Mouse (Mus musculus) stomach, postnatal 0 days (tissue): ENCODE results near the gene Cyp4a10. TPM values are rescaled to one million over a fixed set of nuclear protein-coding genes. Genes with fewer than 3 reads are reported as not detected.

Experiments used
- ATAC-seq: fragments of 200-750 bp; cut with Nextera tagmentation; 2 replicates; pipeline ENCODE4 v1.8.0; 2017; ENCODE audit not compliant: low FRiP score, low TSS enrichment
- DNase-seq: peaks from one replicate; pipeline ENCODE4 v3.0.0-alpha.2; 2016; ENCODE audit warnings: low spot score
- H3K27ac ChIP-seq: fragments of 300-500 bp; sonication (generic); replicated peaks from 2 replicates; pipeline ENCODE4 v1.5.1; 2014; ENCODE audit warnings: mild to moderate bottlenecking, control low read depth
- H3K27me3 ChIP-seq: fragments of 300-500 bp; sonication (generic); 2 replicates; pipeline ENCODE4 v1.6.1; 2014; ENCODE audit warnings: low read length; ENCODE audit not compliant: control insufficient read depth, insufficient read depth
- H3K36me3 ChIP-seq: fragments of 300-500 bp; sonication (generic); 2 replicates; pipeline ENCODE4 v1.6.1; 2014; ENCODE audit warnings: low read length, mixed read lengths; ENCODE audit not compliant: control insufficient read depth, insufficient read depth
- H3K4me1 ChIP-seq: fragments of 300-500 bp; sonication (generic); replicated peaks from 2 replicates; pipeline ENCODE4 v1.6.1; 2014; ENCODE audit warnings: antibody characterized with exemption; ENCODE audit not compliant: control insufficient read depth, insufficient read depth
- H3K4me2 ChIP-seq: fragments of 300-500 bp; sonication (generic); replicated peaks from 2 replicates; pipeline ENCODE4 v1.6.1; 2014; ENCODE audit warnings: low read depth, mild to moderate bottlenecking, control low read depth, moderate library complexity
- H3K4me3 ChIP-seq: fragments of 300-500 bp; sonication (generic); 2 replicates; pipeline ENCODE4 v1.5.1; 2014; ENCODE audit warnings: low read depth, low read length, control low read depth
- H3K9ac ChIP-seq: fragments of 300-500 bp; sonication (generic); 2 replicates; pipeline ENCODE4 v1.6.1; 2014; ENCODE audit warnings: mild to moderate bottlenecking, low read length, control low read depth, mixed read lengths
- H3K9me3 ChIP-seq: fragments of 300-500 bp; sonication (generic); 2 replicates; pipeline ENCODE4 v1.6.1; 2016; ENCODE audit warnings: low read length; ENCODE audit not compliant: control insufficient read depth
- CTCF ChIP-seq: IDR thresholded peaks from 2 replicates; pipeline ENCODE4 v1.5.1; 2016; ENCODE audit warnings: antibody characterized with exemption, low read depth, mild to moderate bottlenecking, moderate library complexity
- polyA plus RNA-seq: library from polyadenylated mRNA; unstranded; fragments of >200 nt; fragmentation: Nextera tagmentation; extraction: Ambion mirVana; gene quantifications from 2 replicates; pipeline ENCODE4 v1.2.1, GENCODE M21; 2015

Cyp4a10 gene
- polyA plus RNA-seq, 1 experiment from 2014 or later: 0.62 TPM

DNA sequence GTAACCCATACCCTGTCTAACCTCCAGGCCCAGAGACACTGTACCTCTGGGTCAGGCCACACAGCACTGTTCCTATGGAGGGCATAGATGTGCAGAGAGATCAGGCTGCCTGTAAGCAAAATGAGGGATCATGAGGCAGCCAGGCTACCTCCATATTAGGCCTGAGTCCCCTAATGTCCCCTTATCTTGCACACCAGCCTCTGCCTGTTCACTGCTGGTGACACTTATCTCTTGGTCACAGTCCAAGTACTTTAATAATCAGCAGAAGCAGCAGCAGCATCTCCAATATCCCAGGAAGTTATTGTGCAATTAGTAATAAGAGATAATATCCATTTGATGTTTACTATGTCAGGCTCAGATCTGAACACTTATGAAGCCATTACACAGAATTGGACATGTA lies 65.0 kb downstream of the Cyp4a10 start:
- no peaks in the 10 kb centered on the region for H3K9me3 ChIP-seq
- DNase-seq (no peak), ATAC-seq (no peak)
- H3K4me1 ChIP-seq: no peaks in the 10 kb centered on the region
- no peak overlapping the region for H3K4me3 ChIP-seq
- no peaks in the 10 kb centered on the region for H3K27me3 ChIP-seq
- TF ChIP-seq CTCF: no peak
- H3K27ac ChIP-seq: no peak overlapping the region
- no peaks in the 10 kb centered on the region for H3K36me3 ChIP-seq
- no peak overlapping the region for H3K9ac ChIP-seq
- no peak overlapping the region for H3K4me2 ChIP-seq

Other genes with a start within 250 kb of the Cyp4a10 start
- gene Cyp4a12a, start 219.2 kb upstream of the Cyp4a10 start, polyA plus RNA-seq: 0.05 TPM in 1 of 2 replicates, not detected in the other
- gene Cyp4a12b, start 106.6 kb upstream of the Cyp4a10 start, polyA plus RNA-seq: not detected in 2 replicates
- gene Cyp4a30b, start 65.7 kb upstream of the Cyp4a10 start, polyA plus RNA-seq: not detected in 2 replicates
- gene Cyp4a14, start 22.1 kb upstream of the Cyp4a10 start, polyA plus RNA-seq: 1.1 and 1.2 TPM in 2 replicates
- 0.08 and 0.21 TPM in 2 replicates for gene Cyp4a31, start 45.4 kb downstream of the Cyp4a10 start, polyA plus RNA-seq
- 0.08 and 0.21 TPM in 2 replicates for gene Cyp4a32, start 82.7 kb downstream of the Cyp4a10 start, polyA plus RNA-seq
- 1.2 and 1.4 TPM in 2 replicates for gene Cyp4b1, start 129.5 kb downstream of the Cyp4a10 start, polyA plus RNA-seq
- gene Efcab14, start 219.5 kb downstream of the Cyp4a10 start, polyA plus RNA-seq: 16.3 and 17.0 TPM in 2 replicates